In the genomic region with DNA sequence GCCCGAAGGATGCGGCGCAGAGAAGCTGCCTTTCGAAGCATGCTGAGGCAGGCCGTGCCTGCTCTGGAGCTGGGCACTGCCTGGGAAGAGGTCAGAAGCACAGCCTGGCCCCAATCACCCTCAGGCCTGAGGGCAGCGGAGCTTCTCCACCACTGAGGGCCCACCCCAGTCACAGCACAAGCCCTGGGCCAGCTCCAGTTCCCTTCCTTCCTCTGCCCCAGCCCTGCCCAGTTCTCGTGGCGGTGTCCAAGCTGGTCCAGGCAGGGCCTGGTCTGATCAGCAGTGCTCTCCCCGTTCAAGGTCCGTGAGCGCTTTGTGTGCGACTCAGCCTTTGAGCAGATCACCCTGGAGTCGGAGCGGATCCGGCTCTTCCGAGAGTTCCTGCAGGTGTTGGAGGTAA, we compare ENCODE assay signal across 16 mouse cellular contexts. TPM values are rescaled to one million over a fixed set of nuclear protein-coding genes. Genes with fewer than 3 reads are reported as not detected.
DNase-seq lines count a peak whose midpoint lies in the region; ATAC-seq and TF ChIP-seq lines count a peak whose summit lies in the region.
"Had no signal": no experiment of that assay in that cellular context is flagged by ENCODE, and none has a peak within 500 bp of the region (broad histone marks: within the 10 kb centered on the region; RNA-seq: fewer than 3 reads in every experiment).

No protein-coding gene starts in this region.

- TF ChIP-seq CTCF in gastrocnemius, adult 2 months (IDR thresholded peaks at IDR 0.05) = no peak
- no peak for TF ChIP-seq CTCF in ES-Bruce4 (IDR thresholded peaks at IDR 0.05; ENCODE audit: low read depth, low read length)

- H3K27ac ChIP-seq in gastrocnemius, adult 2 months = peak overlapping the region; percentile 81
- H3K27ac ChIP-seq in kidney, embryonic 16.5 days (ENCODE audit: low read length) = 0 out of 2 replicates have a peak overlapping the region, but pooled peaks have one; percentile 8
- no peak overlapping the region for H3K27ac ChIP-seq in ES-Bruce4 (ENCODE audit: insufficient read depth, low read length)
- peak overlapping the region; percentile 33 for H3K27ac ChIP-seq in limb, embryonic 10.5 days
- H3K27ac ChIP-seq: neural tube, embryonic 12.5 days had no signal

- H3K36me3 ChIP-seq in kidney, embryonic 16.5 days (ENCODE audit: insufficient read depth, low read length) = peaks cover 58% of the 10 kb centered on the region
- H3K36me3 ChIP-seq in ES-Bruce4 (ENCODE audit: control insufficient read depth, insufficient read depth, low read length, poor library complexity, severe bottlenecking) = peaks cover 12% of the 10 kb centered on the region
- peaks cover 99% of the 10 kb centered on the region for H3K36me3 ChIP-seq in limb, embryonic 10.5 days

- no peak for DNase-seq in gastrocnemius, adult 2 months
- DNase-seq in gastrocnemius, postnatal 10 days = no peak
- no peak for DNase-seq in kidney, adult 11 months
- no peak for DNase-seq in limb, embryonic 10.5 days (ENCODE audit: low spot score)
- DNase-seq in c-Kit-positive CD71-positive TER-119-positive erythroid progenitor cells, embryonic 14.5 days (ENCODE audit: low spot score) = no peak
- no peak for DNase-seq in spleen, postnatal 36 days (ENCODE audit: low spot score in 2 of 2)
- DNase-seq: cerebellum, adult 2 months; layer of hippocampus, adult 9-11 months; lung, embryonic 14.5 days; thymus, adult 18-20 months had no signal

- peak overlapping the region; percentile 58 for H3K4me3 ChIP-seq in gastrocnemius, adult 2 months
- no peak overlapping the region for H3K4me3 ChIP-seq in kidney, embryonic 16.5 days (ENCODE audit: low read length)
- 0 out of 2 replicates have a peak overlapping the region, but pooled peaks have one; percentile 16 for H3K4me3 ChIP-seq in ES-Bruce4 (ENCODE audit: low read depth, low read length)
- no peak overlapping the region for H3K4me3 ChIP-seq in limb, embryonic 10.5 days
- H3K4me3 ChIP-seq: heart, embryonic 12.5 days; midbrain, embryonic 15.5 days; neural tube, embryonic 12.5 days had no signal

- WGBS in kidney, embryonic 16.5 days = 87% methylated on average over 16 of the region's 16 CpGs
- WGBS in limb, embryonic 10.5 days = 96% methylated on average over 16 of the region's 16 CpGs

- intact Hi-C loops in gastrocnemius, adult 2 months (cut with DNase I) = loop anchor here (10.0 kb wide), 1 partner anchor 160 kb away; a partner anchor contains a TSS

- peaks cover 14% of the 10 kb centered on the region; the same call in 1 of the 2 replicates for H3K4me1 ChIP-seq in kidney, embryonic 16.5 days (ENCODE audit: insufficient read depth, low read length)
- H3K4me1 ChIP-seq in ES-Bruce4 (ENCODE audit: control insufficient read depth, insufficient read depth, low read length) = no peaks in the 10 kb centered on the region
- 0 out of 2 replicates have a peak, but pooled peaks cover 6% of the 10 kb centered on the region for H3K4me1 ChIP-seq in limb, embryonic 10.5 days
- H3K4me1 ChIP-seq: midbrain, embryonic 15.5 days; neural tube, embryonic 12.5 days had no signal

- ATAC-seq in kidney, embryonic 16.5 days (ENCODE audit: low FRiP score, low TSS enrichment) = no peak
- ATAC-seq: midbrain, embryonic 15.5 days had no signal

- TF ChIP-seq EP300 in ES-Bruce4 (IDR thresholded peaks at IDR 0.05; ENCODE audit: insufficient read depth, low read depth, low read length) = no peak

- H3K4me2 ChIP-seq in kidney, embryonic 16.5 days (replicated peaks; ENCODE audit: low read depth, low read length) = no peak overlapping the region
- H3K4me2 ChIP-seq: heart, embryonic 12.5 days; lung, embryonic 14.5 days; midbrain, embryonic 15.5 days; neural tube, embryonic 12.5 days had no signal

- no peaks in the 10 kb centered on the region for H3K27me3 ChIP-seq in kidney, embryonic 16.5 days (ENCODE audit: insufficient read depth, low read length)
- H3K27me3 ChIP-seq in ES-Bruce4 (ENCODE audit: control insufficient read depth, insufficient read depth, low read length, poor library complexity, severe bottlenecking) = no peaks in the 10 kb centered on the region
- H3K27me3 ChIP-seq in limb, embryonic 10.5 days (ENCODE audit: low read depth, poor library complexity, severe bottlenecking) = no peaks in the 10 kb centered on the region
- H3K27me3 ChIP-seq: heart, embryonic 12.5 days; midbrain, embryonic 15.5 days; neural tube, embryonic 12.5 days had no signal

- TF ChIP-seq POLR2A in ES-Bruce4 (IDR thresholded peaks at IDR 0.05; ENCODE audit: insufficient read depth, low read length) = no peak

- no peaks in the 10 kb centered on the region for H3K9me3 ChIP-seq in kidney, embryonic 16.5 days (ENCODE audit: low read length)
- no peaks in the 10 kb centered on the region for H3K9me3 ChIP-seq in ES-Bruce4 (replicated peaks; ENCODE audit: control insufficient read depth, insufficient read depth, low read length, poor library complexity, severe bottlenecking)
- H3K9me3 ChIP-seq in limb, embryonic 10.5 days (replicated peaks) = no peaks in the 10 kb centered on the region
- H3K9me3 ChIP-seq: G1E; heart, embryonic 12.5 days; midbrain, embryonic 15.5 days; neural tube, embryonic 12.5 days had no signal

- H3K9ac ChIP-seq in kidney, embryonic 16.5 days (replicated peaks; ENCODE audit: low read length) = no peak overlapping the region
- H3K9ac ChIP-seq in ES-Bruce4 (ENCODE audit: low read depth, poor library complexity, severe bottlenecking) = no peak overlapping the region
- H3K9ac ChIP-seq: heart, embryonic 12.5 days; lung, embryonic 14.5 days; midbrain, embryonic 15.5 days; neural tube, embryonic 12.5 days had no signal

RNA-seq across cellular contexts. Expression of a gene that starts 19.2 kb away (rescaled TPM):
- total RNA-seq in gastrocnemius, adult 2 months (2021) = not detected
- not detected for total RNA-seq in gastrocnemius, postnatal 10 days (2021)
- polyA plus RNA-seq in kidney, embryonic 16.5 days (2015; fragmentation: Nextera tagmentation; extraction: Ambion mirVana) = 0.21 and 0.30 TPM in 2 replicates
- not detected in 2 replicates for polyA plus RNA-seq in ES-Bruce4 (2011; ENCODE audit: insufficient read depth, insufficient read length, low read depth, missing spikeins)
- polyA plus RNA-seq in limb, embryonic 10.5 days (2016; fragmentation: Nextera tagmentation; extraction: Ambion mirVana) = 0.21 and 0.29 TPM in 2 replicates
- total RNA-seq: G1E had no signal
- polyA plus RNA-seq: G1E had no signal

RNA-seq across cellular contexts. Expression of a gene that starts 20.0 kb away (rescaled TPM):
- 10 to 100 TPM; 24.8 to 27.0 TPM for total RNA-seq in gastrocnemius, adult 2 months (2021)
- total RNA-seq in gastrocnemius, postnatal 10 days (2021) = 10 to 100 TPM; 23.3 to 28.8 TPM
- polyA plus RNA-seq in kidney, embryonic 16.5 days (2015; fragmentation: Nextera tagmentation; extraction: Ambion mirVana) = 62.2 and 67.5 TPM in 2 replicates
- 42.8 and 51.2 TPM in 2 replicates for polyA plus RNA-seq in ES-Bruce4 (2011; ENCODE audit: insufficient read depth, insufficient read length, low read depth, missing spikeins)
- 59.3 and 71.2 TPM in 2 replicates for polyA plus RNA-seq in limb, embryonic 10.5 days (2016; fragmentation: Nextera tagmentation; extraction: Ambion mirVana)

RNA-seq across cellular contexts. Expression of a gene that starts 55.4 kb away (rescaled TPM):
- 1 to 10 TPM; 5.5 to 7.2 TPM for total RNA-seq in gastrocnemius, adult 2 months (2021)
- 10 to 100 TPM; 17.6 to 26.2 TPM for total RNA-seq in gastrocnemius, postnatal 10 days (2021)
- 27.1 and 29.8 TPM in 2 replicates for polyA plus RNA-seq in kidney, embryonic 16.5 days (2015; fragmentation: Nextera tagmentation; extraction: Ambion mirVana)
- 10.1 and 10.2 TPM in 2 replicates for polyA plus RNA-seq in ES-Bruce4 (2011; ENCODE audit: insufficient read depth, insufficient read length, low read depth, missing spikeins)
- polyA plus RNA-seq in limb, embryonic 10.5 days (2016; fragmentation: Nextera tagmentation; extraction: Ambion mirVana) = 30.4 and 42.2 TPM in 2 replicates

Comparison
In these comparisons a context has a peak if more than half of its experiments do, and no peak if none do; other contexts are left out.
1. H3K4me3 ChIP-seq: peak in gastrocnemius, adult 2 months (single experiment) and ES-Bruce4 (single experiment); none in kidney, embryonic 16.5 days (single experiment) and limb, embryonic 10.5 days (single experiment).